In the genomic region with DNA sequence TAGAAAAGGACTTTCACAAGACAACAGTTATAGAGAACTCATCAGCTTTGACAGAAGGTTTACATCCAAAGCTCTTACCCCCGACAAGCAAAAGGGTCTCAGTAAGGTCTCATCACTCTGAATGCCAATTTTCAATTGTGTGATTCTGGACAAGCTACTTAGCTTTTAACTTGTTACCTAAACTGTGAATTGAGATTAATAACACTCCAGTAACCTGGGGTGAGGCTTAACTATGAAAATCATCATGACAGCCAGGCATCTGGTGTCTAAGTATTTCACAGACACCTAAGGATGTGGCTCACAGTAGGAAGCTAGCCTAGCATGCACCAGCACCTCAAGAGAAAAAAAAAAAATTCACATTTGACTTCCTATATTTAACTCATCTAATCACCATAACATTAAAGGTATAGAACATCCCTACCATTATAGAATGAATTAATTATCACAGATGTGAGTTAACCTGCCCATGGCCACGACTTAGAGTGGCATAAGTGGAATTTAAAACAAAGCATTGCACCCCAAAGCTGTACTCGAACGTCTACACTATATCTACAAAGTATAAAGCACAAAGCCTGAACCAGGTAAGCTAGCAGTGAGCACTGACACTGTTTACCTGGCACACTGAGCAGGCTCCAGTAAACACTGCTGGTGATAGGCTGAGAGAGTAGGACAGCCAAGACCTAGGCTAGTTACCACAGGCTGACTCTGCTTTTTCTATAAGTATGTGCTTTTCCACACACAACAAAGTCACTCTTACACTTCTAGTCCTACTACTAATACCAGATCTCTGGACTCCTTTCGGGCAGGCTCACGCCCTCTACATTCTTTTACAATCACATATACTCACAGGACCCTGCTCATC, we compare ENCODE assay signal across 12 mouse cellular contexts. TPM values are rescaled to one million over a fixed set of nuclear protein-coding genes. Genes with fewer than 3 reads are reported as not detected.
DNase-seq lines count a peak whose midpoint lies in the region; ATAC-seq and TF ChIP-seq lines count a peak whose summit lies in the region.
"Had no signal": no experiment of that assay in that cellular context is flagged by ENCODE, and none has a peak within 500 bp of the region (broad histone marks: within the 10 kb centered on the region; RNA-seq: fewer than 3 reads in every experiment).

No protein-coding gene starts in this region.

- H3K4me2 ChIP-seq in lung, postnatal 0 days (replicated peaks; ENCODE audit: low read depth, low read length), result no peak overlapping the region
- no peak overlapping the region for H3K4me2 ChIP-seq in liver, embryonic 16.5 days (ENCODE audit: low read depth, low read length)
- H3K4me2 ChIP-seq: lung, embryonic 14.5 days; midbrain, embryonic 12.5 days had no signal

- no peaks in the 10 kb centered on the region for H3K36me3 ChIP-seq in lung, postnatal 0 days (ENCODE audit: insufficient read depth, low read length)
- H3K36me3 ChIP-seq in liver, embryonic 16.5 days (ENCODE audit: control insufficient read depth, insufficient read depth), result peaks cover 11% of the 10 kb centered on the region; the same call in 1 of the 2 replicates
- H3K36me3 ChIP-seq: midbrain, embryonic 12.5 days had no signal

- peaks cover 9% of the 10 kb centered on the region; the same call in 1 of the 2 replicates for H3K4me1 ChIP-seq in lung, postnatal 0 days (ENCODE audit: insufficient read depth, low read depth, low read length)
- peaks cover 30% of the 10 kb centered on the region for H3K4me1 ChIP-seq in lung, adult 2 months (ENCODE audit: control insufficient read depth, insufficient read depth, low read length)
- peaks cover 59% of the 10 kb centered on the region for H3K4me1 ChIP-seq in liver, embryonic 16.5 days (ENCODE audit: control insufficient read depth, low read depth, low read length)

- TF ChIP-seq EP300 in lung, postnatal 0 days (IDR thresholded peaks at IDR 0.05), result no peak

- no peaks in the 10 kb centered on the region for H3K27me3 ChIP-seq in lung, postnatal 0 days (replicated peaks; ENCODE audit: insufficient read depth, low read length)
- no peaks in the 10 kb centered on the region for H3K27me3 ChIP-seq in liver, embryonic 16.5 days (ENCODE audit: control insufficient read depth, insufficient read depth, low read depth, low read length)
- H3K27me3 ChIP-seq: midbrain, embryonic 12.5 days had no signal

- H3K9ac ChIP-seq in lung, postnatal 0 days (replicated peaks; ENCODE audit: low read depth), result no peak overlapping the region
- no peak overlapping the region for H3K9ac ChIP-seq in liver, embryonic 16.5 days (ENCODE audit: low read depth, low read length)
- H3K9ac ChIP-seq: lung, embryonic 14.5 days; midbrain, embryonic 12.5 days had no signal

- H3K27ac ChIP-seq in lung, postnatal 0 days (ENCODE audit: low read length), result peak overlapping the region; percentile 32; the same call in 1 of the 2 replicates
- peak overlapping the region; percentile 72 for H3K27ac ChIP-seq in liver, embryonic 16.5 days (ENCODE audit: low read length)
- H3K27ac ChIP-seq: midbrain, embryonic 12.5 days had no signal

- 64% methylated on average over 6 of the region's 6 CpGs for WGBS in lung, postnatal 0 days
- WGBS in lung, adult 2 months, result 66% methylated on average over 6 of the region's 6 CpGs
- WGBS in liver, embryonic 16.5 days (ENCODE audit: insufficient replicate concordance), result 65% methylated on average over 6 of the region's 6 CpGs

- no peak for ATAC-seq in lung, postnatal 0 days
- ATAC-seq in CD4-positive, CD25-positive, alpha-beta regulatory T cell, adult 4 months, result peak; percentile 24
- peak; percentile 54; the same call in 1 of the 2 replicates for ATAC-seq in liver, embryonic 16.5 days (ENCODE audit: low read depth)

- DNase-seq in lung, postnatal 0 days (ENCODE audit: low spot score), result no peak
- DNase-seq in lung, adult 2 months, result no peak
- peak; percentile 5 to 7 for DNase-seq in B cell, adult 2 months
- no peak for DNase-seq in kidney, adult 8-10 months
- no peak for DNase-seq in kidney, postnatal 14 days
- DNase-seq: cerebellum, postnatal 36 days; kidney, postnatal 36 days; lung, embryonic 14.5 days; right cerebral cortex, postnatal 25 days had no signal

- no peaks in the 10 kb centered on the region for H3K9me3 ChIP-seq in lung, postnatal 0 days (ENCODE audit: low read length)
- no peaks in the 10 kb centered on the region for H3K9me3 ChIP-seq in liver, embryonic 16.5 days (replicated peaks; ENCODE audit: control insufficient read depth, low read length)
- H3K9me3 ChIP-seq: midbrain, embryonic 12.5 days had no signal

- H3K4me3 ChIP-seq in lung, postnatal 0 days (ENCODE audit: low read depth, low read length), result no peak overlapping the region
- no peak overlapping the region for H3K4me3 ChIP-seq in lung, adult 2 months (replicated peaks; ENCODE audit: extremely low read depth, low read depth, low read length)
- H3K4me3 ChIP-seq in liver, embryonic 16.5 days (ENCODE audit: low read depth, low read length), result no peak overlapping the region
- H3K4me3 ChIP-seq: midbrain, embryonic 12.5 days had no signal

- no peak for TF ChIP-seq CTCF in lung, postnatal 0 days (IDR thresholded peaks at IDR 0.05)
- no peak for TF ChIP-seq CTCF in lung, adult 2 months (IDR thresholded peaks at IDR 0.05; ENCODE audit: insufficient read depth, low read length)

- no peak for TF ChIP-seq POLR2A in lung, adult 2 months (IDR thresholded peaks at IDR 0.05; ENCODE audit: borderline replicate concordance, extremely low read depth, low read depth, low read length)

RNA-seq across cellular contexts. Expression of a gene that starts 32.8 kb away (rescaled TPM):
- 0.15 and 0.18 TPM in 2 replicates for polyA plus RNA-seq in lung, postnatal 0 days (2015; fragmentation: Nextera tagmentation; extraction: Ambion mirVana)
- 0.07 and 0.25 TPM in 2 replicates for polyA plus RNA-seq in lung, adult 2 months (2012; rRNA removed)
- polyA plus RNA-seq in CD4-positive, CD25-positive, alpha-beta regulatory T cell, adult 4 months (2017; shearing (Covaris generic)), result not detected
- 0.33 and 0.46 TPM in 2 replicates for polyA plus RNA-seq in liver, embryonic 16.5 days (2015; fragmentation: Nextera tagmentation; extraction: Ambion mirVana)

RNA-seq across cellular contexts. Expression of a gene that starts 33.4 kb away (rescaled TPM):
- polyA plus RNA-seq in lung, postnatal 0 days (2015; fragmentation: Nextera tagmentation; extraction: Ambion mirVana), result 29.9 and 32.5 TPM in 2 replicates
- polyA plus RNA-seq in lung, adult 2 months (2012; rRNA removed), result 38.3 and 45.3 TPM in 2 replicates
- 10 to 100 TPM; 32.3 to 35.4 TPM for polyA plus RNA-seq in CD4-positive, CD25-positive, alpha-beta regulatory T cell, adult 4 months (2017; shearing (Covaris generic))
- 196 and 232 TPM in 2 replicates for polyA plus RNA-seq in liver, embryonic 16.5 days (2015; fragmentation: Nextera tagmentation; extraction: Ambion mirVana)

Comparison
In these comparisons a context has a peak if more than half of its experiments do, and no peak if none do; other contexts are left out.
1. DNase-seq: peak in B cell, adult 2 months (2 of 2); none in lung, postnatal 0 days (single experiment), lung, adult 2 months (single experiment), kidney, adult 8-10 months (0 of 2) and kidney, postnatal 14 days (single experiment).